Mouse (Mus musculus): ENCODE data around the gene Ms4a18. TPM values are rescaled to one million over a fixed set of nuclear protein-coding genes. Genes with fewer than 3 reads are reported as not detected.

The Ms4a18 gene
- total RNA-seq (2015) (not detected in 2 replicates), total RNA-seq (2017) (not detected in 2 replicates)

DNA sequence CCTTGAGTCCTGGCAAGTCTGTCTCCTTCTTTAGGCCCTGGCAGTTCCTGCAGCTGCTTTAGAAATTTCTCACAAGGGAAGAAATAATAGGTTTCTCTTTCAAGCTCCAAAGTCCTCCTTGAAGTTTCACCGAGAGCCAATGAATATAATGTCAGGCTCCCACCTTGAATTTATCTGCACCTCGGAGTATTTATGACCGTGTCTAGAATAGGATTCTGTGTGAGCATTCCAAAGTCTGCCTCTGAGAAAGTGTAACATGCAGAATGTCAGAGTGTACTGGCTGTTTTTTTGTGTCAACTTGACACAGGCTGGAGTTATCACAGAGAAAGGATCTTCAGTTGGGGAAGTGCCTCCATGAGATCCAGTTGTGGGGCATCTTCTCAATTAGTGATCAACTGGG is at the start of gene Ms4a18:
Gene Ms4a18, minus strand, starts transcription at position 141 of the 400 bp plus-strand sequence.
- ATAC-seq (ENCODE audit: poor library complexity, severe bottlenecking): no peak

DNA sequence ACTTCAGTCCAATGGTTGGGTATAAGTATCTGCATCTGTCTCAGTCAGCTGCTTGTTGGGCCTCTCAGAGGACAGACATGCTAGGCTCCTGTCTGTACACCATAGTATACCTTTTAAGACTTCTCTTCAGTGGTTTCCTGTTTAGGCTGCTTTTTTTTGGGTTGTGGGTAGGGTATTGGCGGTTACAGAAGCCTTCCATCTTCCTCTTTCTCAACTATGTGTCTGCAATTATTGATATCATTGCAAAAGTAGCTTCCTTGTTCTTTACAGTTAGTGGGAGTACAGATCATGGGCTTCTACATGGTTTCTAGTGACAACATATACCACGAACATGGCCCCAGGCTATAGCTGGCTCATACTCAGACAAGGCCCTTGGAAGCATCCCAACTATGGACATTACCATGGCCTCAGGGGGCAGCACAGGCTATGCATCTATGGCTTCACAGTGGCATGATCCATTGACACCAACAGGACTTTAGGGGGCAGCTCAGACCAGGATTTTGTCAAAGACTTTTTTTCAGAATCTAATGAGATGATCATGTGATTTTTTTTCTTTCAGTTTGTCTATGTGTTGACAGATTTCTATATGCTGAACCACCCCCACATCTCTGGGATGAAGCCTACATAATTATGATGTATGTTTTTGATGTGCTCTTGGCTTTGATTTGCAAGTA is 47.5 kb upstream of the Ms4a18 start:
- ATAC-seq (ENCODE audit: poor library complexity, severe bottlenecking): peak; percentile 96

DNA sequence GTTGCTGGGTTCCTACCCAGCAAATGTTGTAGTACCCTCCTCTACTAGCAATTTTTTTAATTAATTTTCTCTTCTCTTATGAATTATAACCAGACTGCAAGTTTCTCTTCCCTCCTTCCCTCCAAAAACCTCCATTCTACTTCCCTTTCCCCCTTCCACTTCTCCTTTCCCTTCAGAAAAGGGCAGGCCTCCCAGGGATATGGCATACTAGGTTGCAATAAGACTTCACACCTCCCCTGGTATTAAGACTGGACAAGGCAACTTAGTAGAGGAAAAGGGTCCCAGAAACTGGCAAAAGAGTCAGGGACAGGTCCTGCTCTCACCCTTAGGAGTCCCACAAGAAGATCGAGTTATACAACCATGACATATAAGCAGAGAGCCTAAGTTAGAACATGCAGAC is 43.1 kb upstream of the Ms4a18 start:
- ATAC-seq (ENCODE audit: poor library complexity, severe bottlenecking): peak; percentile 42; the same call in 1 of the 2 replicates

DNA sequence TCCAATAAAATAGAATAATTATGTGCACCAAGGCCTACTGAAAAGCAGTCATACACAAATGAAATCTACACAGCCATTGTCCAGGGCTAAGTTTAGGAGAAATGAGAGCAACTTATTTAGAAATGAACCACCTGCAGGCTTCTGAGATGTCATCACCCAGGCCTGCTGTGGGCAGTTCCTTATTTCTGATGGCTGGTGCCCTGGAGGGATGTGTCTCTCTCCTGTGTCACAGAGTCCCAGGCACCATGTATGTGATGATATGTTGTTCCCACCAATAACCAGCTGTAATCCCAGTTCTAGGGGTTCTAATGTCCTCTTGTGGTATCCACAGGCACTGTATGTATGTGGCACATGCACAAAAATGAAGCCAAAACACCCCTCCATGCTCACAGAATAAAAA is 42.1 kb upstream of the Ms4a18 start:
- ATAC-seq (ENCODE audit: poor library complexity, severe bottlenecking): peak; percentile 92

DNA sequence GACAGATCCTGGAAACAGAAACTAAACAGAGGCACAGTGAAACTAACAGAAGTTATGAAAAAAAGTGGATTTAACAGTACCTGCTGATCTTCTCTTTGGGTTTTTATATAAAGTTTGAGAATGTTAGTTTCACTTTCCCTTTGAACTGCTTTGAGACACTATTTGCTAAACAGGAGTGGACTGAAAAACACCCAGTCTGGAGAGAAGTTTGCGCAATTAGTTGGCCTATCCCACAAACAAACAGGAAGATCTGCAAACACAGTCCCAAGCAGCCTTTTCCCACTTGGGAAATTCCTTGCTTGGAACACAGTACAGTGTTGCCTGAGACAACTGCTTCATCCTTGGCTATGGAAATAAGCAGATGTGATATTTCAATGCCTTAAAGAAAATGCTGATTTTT is 37.9 kb upstream of the Ms4a18 start:
- 0 out of 2 replicates have a peak, but pooled peaks have one; percentile 18 for ATAC-seq (ENCODE audit: poor library complexity, severe bottlenecking)

DNA sequence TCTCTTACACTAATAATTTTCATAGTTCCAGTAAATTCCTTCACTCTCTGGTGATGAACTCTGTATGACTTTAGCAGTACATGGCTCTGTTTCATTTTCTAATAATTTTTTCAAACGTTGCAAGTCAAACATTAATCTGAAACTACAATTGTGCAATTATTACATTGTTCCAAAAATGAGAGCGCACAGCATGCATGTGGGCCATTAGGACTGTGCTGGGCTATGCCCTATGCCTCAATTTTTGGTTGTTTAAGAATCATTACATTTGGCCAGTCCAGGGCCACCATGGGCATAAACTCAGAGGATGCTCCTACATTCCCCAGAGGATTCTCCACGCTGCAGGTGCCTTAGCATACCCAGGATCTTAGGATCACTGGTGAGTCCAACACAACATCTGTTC is 35.4 kb upstream of the Ms4a18 start:
- ATAC-seq (ENCODE audit: poor library complexity, severe bottlenecking): no peak

DNA sequence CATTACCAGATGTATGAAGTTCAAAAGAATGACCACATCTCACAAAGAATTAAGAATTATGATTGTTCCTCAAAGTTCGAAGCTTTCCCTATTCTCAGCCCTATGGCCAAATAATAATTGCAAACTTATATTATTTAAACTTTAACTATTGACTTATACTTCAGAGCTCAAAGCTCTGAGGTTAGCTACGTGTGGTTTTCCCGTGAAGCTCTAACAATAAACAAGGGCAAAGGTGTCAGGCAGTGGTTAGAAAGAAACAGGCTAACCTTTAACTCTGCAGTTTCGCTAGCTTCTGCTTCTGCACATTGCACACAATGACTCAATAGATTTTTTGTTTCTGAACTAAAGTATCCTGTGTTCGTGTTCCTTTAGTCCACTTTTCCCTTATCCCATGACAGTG is 35.0 kb upstream of the Ms4a18 start:
- ATAC-seq (ENCODE audit: poor library complexity, severe bottlenecking): peak; percentile 38

DNA sequence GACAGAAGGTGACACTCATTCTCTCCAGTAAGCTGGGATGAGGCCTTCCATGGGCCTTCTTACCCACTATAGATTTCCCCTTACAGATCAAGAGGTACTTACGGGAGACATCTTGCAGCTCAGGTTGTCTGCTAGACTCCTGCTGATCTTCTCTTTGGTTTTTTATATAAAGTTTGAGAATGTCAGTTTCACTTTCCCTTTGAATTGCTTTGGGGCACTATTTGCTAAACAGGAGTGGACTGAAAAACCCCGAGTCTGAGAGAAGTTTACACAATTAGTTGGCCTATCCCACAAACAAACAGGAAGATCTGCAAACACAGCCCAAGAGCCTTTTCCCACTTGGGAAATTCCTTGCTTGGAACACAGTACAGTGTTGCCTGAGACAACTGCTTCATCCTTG is 32.5 kb upstream of the Ms4a18 start:
- ATAC-seq (ENCODE audit: poor library complexity, severe bottlenecking): no peak

DNA sequence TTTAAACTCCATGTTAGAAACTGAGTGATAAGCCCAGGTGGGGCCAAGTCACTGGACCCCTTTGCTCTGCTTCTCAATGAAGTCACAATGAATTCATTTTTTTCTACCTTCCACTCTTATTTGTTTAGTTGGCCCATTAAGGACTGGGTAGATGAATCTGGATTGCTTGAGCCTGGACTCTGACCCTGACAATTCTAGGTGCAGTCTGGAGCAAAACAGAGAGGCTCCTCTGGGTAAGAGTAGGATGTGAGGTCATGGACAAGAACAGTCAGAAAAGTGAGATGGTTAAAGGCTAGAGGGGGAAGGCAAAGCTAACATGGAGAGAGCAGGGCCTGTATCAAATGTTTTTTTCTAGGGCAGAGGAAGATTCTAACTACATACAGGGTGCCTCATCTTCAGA is 31.6 kb upstream of the Ms4a18 start:
- no peak for ATAC-seq (ENCODE audit: poor library complexity, severe bottlenecking)

DNA sequence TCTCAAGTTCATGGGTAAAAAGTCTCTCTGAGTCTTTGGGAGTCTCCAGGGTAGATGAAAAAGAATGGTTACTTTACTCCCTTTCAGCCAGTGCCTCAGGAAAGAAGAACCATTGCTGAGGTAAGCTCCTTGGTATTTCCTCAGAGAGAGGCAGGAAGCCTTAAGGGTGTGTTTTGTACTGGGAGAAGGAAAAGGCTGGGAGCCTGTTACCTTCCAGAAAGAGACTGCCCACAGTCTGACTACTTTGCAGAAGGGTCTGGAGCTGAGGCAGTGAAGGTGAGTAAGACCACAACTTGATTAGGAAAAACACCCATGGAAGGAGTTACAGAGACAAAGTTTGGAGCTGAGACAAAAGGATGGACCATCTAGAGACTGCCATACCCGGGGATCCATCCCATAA is 30.7 kb upstream of the Ms4a18 start:
- ATAC-seq (ENCODE audit: poor library complexity, severe bottlenecking): no peak

DNA sequence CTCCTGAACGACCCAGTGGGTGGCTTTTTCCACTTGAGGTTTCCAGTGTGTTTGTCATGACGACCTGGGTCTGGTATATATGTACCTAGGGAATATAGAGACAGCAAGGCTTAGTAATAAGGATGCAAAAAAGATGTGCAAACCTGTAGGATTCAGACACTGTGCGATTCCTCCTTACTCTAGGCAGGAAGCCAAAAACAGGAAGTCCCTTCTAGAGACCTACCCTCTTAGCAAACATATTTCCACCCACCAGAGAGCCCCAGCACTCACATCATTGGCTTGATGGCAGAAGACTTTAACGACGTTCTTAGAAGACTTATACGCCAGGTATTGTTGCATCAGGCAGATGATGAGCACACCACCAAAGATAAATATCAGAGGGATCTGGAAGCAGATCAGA is 30.2 kb upstream of the Ms4a18 start:
- peak; percentile 69 for ATAC-seq (ENCODE audit: poor library complexity, severe bottlenecking)

DNA sequence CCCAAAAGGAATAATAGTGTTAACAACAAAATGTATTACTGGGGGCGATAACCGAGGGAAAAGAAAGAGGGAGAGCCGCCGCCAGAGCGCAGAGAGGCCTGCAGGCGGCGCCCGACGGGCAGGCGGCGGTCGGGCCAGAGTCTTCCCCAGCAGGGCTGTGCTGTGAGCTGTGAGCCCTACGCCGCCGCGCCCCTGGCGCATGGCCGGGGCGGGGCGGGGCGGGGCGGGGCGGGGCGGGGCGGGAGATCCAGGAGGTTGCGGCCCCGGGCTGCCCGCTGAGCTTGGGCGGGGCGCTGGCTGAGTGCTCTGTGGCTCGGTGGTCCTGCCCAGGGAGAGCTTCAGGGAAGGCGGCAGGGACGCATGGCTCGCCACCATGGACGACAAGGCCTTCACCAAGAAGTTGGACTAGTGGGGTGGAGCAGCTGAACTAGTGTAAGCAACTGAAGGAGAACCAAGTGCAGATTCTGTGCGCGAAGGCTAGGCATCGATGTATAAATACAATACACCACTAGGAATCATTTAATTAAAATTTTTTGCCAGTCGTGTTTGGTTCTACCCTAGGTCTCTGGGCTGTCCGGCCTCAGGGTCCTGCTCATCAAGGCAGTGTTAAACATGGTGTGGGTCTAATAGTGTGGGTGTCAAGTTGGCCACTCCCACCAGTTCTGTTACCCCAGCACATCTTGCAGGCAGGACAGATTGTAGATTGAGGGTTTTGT is 27.3 kb upstream of the Ms4a18 start:
- ATAC-seq (ENCODE audit: poor library complexity, severe bottlenecking): peak; percentile 93

DNA sequence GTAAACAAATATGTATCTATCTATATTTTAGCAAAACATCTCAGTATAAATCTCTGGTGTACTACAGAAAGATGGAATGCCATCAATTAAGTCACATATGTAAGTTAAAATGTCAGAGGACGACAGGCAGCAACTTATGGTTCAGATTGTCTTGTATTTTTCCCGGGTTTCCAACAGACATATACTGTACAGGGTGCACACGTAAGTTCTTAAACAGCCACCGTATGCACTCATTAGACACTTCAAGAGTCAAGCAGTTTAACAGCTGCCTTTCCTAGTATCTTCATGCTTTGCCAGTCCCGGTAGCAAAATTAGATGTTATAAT is 26.8 kb upstream of the Ms4a18 start:
- no peak for ATAC-seq (ENCODE audit: poor library complexity, severe bottlenecking)

DNA sequence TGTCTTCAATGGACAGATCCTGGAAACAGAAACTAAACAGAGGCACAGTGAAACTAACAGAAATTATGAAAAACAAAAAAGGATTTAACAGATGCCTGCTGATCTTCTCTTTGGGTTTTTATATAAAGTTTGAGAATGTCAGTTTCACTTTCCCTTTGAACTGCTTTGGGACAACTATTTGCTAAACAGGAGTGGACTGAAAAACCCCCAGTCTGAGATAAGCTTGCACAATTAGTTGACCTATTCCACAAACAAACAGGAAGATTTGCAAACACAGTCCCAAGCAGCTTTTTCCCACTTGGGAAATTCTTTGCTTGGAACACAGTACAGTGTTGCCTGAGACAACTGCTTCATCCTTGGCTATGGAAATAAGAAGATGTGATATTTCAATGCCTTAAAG is 19.7 kb upstream of the Ms4a18 start:
- no peak for ATAC-seq (ENCODE audit: poor library complexity, severe bottlenecking)

DNA sequence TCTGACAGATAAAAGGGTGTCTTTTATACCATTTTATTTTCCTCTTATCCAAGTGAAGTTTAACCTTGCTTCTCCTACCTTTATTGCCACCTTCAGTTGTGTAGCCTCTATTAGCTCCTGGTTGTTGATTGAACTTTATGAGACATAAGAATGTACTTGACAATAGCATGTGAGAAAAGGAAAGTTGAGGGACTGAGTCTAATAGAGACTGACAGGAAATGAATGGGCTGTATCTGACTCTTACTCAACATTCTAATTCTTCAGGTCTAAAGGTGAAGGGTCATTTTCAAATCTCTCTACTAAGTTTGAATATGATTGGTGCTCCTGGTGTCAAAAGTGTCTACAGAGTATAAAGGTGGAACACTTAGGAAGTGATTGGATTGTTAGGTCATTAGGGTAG is 4.6 kb upstream of the Ms4a18 start:
- ATAC-seq (ENCODE audit: poor library complexity, severe bottlenecking): no peak

DNA sequence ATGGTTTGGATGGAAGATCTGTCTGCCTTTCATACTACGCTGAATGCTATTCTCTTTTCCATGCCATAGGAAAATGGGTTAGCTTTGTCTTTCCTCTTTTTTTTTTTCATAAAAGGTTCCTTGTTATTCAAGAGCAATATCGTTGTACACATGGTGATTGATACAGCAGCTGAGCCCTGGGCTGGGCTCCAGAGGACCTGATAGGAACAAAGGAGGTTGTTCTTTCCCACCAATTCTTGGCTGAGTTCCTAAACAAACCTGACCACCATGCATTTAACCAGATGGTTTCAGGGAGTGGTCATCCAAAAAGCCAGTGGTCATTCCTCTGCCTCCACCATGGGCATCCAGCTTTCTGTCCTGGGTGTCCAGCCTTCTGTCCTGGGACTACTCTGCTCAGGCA is 580 bp downstream of the Ms4a18 start:
- no peak for ATAC-seq (ENCODE audit: poor library complexity, severe bottlenecking)

DNA sequence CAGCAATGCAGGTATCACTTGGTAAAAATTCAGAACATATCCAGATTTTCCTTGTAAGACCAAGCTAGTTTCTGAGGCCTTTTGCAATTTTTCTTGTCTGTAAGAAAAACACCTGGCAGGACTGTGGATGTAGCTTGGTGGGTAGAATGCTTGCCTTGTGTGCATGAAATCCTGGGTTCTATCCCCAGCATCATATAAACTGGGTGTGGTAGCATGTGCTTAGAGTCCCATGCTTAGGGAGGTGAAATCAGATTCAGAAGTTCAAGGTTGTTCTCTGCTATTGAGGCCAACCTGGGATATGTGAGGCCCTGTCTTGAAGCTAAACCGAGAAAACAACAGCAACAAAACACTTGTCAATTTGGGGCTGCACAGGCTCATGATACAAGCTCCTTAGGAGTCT is 1.8 kb downstream of the Ms4a18 start:
- ATAC-seq (ENCODE audit: poor library complexity, severe bottlenecking): no peak

DNA sequence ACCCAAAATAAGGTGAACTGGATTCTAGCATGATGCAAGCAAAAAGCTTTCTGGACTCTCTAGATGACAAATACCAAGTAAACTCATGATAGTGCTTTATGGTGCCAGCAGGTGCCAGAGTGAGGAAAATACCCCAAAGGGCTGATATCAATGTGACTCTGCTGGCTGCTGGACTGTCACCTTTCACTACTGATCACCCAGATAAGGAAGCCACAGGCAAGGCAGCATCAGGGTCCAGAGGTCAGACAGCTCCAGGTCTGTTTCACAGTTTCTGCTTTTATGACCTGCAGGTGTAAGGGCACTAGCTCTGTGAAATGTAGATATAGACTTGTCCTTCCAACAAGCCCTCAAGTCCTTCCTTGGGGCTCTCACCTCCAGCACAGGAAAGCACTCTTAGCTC is 2.4 kb downstream of the Ms4a18 start:
- ATAC-seq (ENCODE audit: poor library complexity, severe bottlenecking): no peak

DNA sequence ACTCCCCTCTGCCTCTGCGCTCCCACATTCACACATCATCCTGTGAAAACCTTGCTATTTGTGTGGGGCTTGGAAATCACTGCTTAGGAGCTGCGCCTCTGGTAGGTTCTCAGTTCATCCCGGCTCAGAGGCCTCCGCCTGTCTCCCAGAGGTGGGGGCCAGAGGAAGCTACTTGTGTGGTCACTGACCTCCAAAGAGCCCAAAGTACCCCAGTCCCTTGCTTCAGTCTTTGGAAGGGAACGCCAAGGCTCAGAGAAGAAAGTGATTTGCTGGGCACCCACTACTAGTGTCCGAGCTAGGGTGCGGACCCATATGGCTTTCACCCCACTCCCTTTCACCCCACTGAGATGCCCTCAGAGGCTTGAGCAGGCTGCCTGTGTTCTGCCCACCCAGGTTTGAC is 24.7 kb downstream of the Ms4a18 start, which contains the start of gene Ms4a15:
Gene Ms4a15, minus strand, starts transcription at position 101 of the 400 bp plus-strand sequence.
- no peak for ATAC-seq (ENCODE audit: poor library complexity, severe bottlenecking)

DNA sequence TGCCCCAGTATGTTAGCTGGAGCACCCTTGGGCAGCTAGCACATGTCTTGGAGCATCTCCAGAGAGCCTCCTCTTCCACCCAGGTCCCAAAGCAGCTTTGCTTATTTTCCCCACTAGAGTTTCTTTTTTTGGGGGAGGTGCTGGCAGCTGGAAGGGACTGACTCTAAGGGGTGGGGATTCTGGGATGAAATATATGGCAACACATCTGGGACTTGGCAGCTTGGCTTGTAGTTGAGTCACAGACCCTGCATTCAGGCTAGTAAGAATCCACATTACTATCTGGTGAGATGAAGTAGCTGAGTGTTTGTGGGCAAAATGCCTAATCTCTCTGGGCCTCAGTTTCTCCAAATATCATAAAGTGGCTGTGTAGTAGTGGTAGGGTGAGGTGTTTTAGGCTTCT is 25.9 kb downstream of the Ms4a18 start:
- ATAC-seq (ENCODE audit: poor library complexity, severe bottlenecking): no peak

DNA sequence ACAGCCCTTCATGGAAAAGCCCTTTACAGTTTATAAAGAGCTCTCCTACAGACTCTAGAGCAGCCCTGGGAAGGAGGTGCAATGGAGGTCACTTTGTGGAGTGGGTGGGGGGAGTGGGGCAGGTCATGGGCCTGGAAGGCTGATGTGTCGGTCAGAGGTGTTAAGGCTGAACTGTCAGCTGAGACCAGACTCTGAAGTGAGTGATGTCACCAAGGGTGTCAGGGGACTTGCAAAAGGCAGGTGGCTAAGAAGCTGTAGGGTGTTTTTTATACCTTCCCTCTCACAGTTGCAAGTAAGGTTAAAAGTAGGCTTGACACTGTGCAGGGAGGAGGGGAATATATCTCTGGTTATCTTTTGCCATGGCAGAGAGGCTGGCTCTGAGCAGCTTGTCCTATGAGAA is 27.1 kb downstream of the Ms4a18 start:
- ATAC-seq (ENCODE audit: poor library complexity, severe bottlenecking): peak; percentile 45

DNA sequence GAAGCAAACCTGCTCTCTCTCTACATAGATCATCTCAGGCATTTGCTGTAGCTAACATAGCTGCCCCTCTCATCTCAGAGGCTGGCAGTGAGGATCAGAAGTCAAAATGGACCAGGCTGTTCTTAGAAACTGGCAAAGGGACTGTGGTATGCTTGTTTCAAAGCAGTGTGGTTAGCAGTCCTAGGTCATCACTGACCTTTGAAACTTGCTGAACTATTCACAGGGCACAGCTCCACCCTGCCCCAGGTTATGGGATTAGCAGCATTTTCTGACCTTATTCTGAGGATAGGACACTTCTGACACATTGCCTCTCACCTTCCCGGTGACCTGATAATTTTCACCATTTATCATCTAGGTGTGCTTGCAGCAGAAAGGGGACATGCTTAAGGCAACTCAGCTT is 29.3 kb downstream of the Ms4a18 start:
- peak; percentile 40; the same call in 1 of the 2 replicates for ATAC-seq (ENCODE audit: poor library complexity, severe bottlenecking)

DNA sequence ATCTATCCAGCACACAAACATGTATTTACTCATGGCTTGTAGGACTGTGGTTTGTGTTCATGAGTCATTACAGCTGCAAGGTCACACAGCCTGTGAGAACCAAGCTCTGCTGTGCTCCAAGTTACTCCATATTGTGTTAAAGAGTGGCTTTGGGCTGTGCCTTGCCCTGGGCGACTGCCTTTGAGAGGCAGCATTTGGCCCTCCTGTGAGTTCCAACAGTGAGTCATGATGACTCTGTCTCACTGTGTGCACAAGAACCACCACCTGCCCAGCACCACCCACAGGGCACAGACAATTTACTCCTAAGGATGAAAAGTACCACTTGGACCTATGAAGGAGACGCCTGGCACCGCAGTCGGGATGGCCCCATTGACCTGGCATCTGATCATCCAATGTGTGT is 31.9 kb downstream of the Ms4a18 start:
- ATAC-seq (ENCODE audit: poor library complexity, severe bottlenecking): no peak

Measured in megakaryocyte, adult 5-6 weeks (primary cell).